Mouse (Mus musculus) liver, embryonic 14.5 days (tissue): ENCODE data around the gene Ranbp9. TPM values are rescaled to one million over a fixed set of nuclear protein-coding genes. Genes with fewer than 3 reads are reported as not detected.

ENCODE experiments used
- ATAC-seq: fragments of 200-750 bp; cut with Nextera tagmentation; 2 replicates; pipeline ENCODE4 v1.8.0; 2017; ENCODE audit warnings: moderate number of reproducible peaks, mild to moderate bottlenecking, moderate library complexity; ENCODE audit not compliant: insufficient read depth
- DNase-seq, 3 experiments: peaks; one replicate each; pipeline ENCODE4 v3.0.0-alpha.2; 2012 to 2013; ENCODE audit warnings: low read depth in 3 of 3, low spot score in 3 of 3
- H3K27ac ChIP-seq: fragments of 300-500 bp; sonication (generic); 2 replicates; pipeline ENCODE4 v1.5.1; 2014; ENCODE audit warnings: moderate library complexity, mild to moderate bottlenecking, control low read depth, inconsistent platforms
- H3K27me3 ChIP-seq: fragments of 300-500 bp; sonication (generic); 2 replicates; pipeline ENCODE4 v1.6.1; 2014; ENCODE audit warnings: mild to moderate bottlenecking, low read length, moderate library complexity; ENCODE audit not compliant: control insufficient read depth, insufficient read depth
- H3K36me3 ChIP-seq: fragments of 300-500 bp; sonication (generic); replicated peaks from 2 replicates; pipeline ENCODE4 v1.6.1; 2014; ENCODE audit warnings: low read depth; ENCODE audit not compliant: control insufficient read depth, insufficient read depth
- H3K4me1 ChIP-seq, 2 experiments: fragments of 200-500 bp in 1 of 2; fragments of 300-500 bp in 1 of 2; sonication (generic) in 1 of 2; replicated peaks; 2 replicates each; pipeline ENCODE4 v1.6.1; 2012 to 2014; ENCODE audit warnings: antibody characterized with exemption in 1 of 2, inconsistent platforms in 1 of 2, low read length in 1 of 2; ENCODE audit not compliant: control insufficient read depth in 2 of 2, insufficient read depth in 2 of 2
- H3K4me2 ChIP-seq: fragments of 300-500 bp; sonication (generic); 2 replicates; pipeline ENCODE4 v1.6.1; 2014; ENCODE audit warnings: low read depth, mild to moderate bottlenecking, control low read depth, moderate library complexity
- H3K4me3 ChIP-seq, 2 experiments: fragments of 200-500 bp in 1 of 2; fragments of 300-500 bp in 1 of 2; sonication (generic) in 1 of 2; 2 replicates each; pipeline ENCODE4 v1.5.1; 2012 to 2014; ENCODE audit warnings: low read depth in 2 of 2, low read length in 2 of 2, mild to moderate bottlenecking in 2 of 2, control low read depth in 1 of 2, inconsistent platforms in 1 of 2, moderate library complexity in 1 of 2; ENCODE audit not compliant: insufficient read depth in 1 of 2
- H3K9ac ChIP-seq: fragments of 300-500 bp; sonication (generic); replicated peaks from 2 replicates; pipeline ENCODE4 v1.6.1; 2014; ENCODE audit warnings: mild to moderate bottlenecking, control low read depth, moderate library complexity
- H3K9me3 ChIP-seq: fragments of 300-500 bp; sonication (generic); 2 replicates; pipeline ENCODE4 v1.6.1; 2016; ENCODE audit warnings: low read length, mixed read lengths; ENCODE audit not compliant: control insufficient read depth
- CTCF ChIP-seq: IDR thresholded peaks from 2 replicates; pipeline ENCODE4 v1.5.1; 2016; ENCODE audit warnings: antibody characterized with exemption, low read depth, control low read depth
- EP300 ChIP-seq: IDR thresholded peaks from 2 replicates; pipeline ENCODE4 v1.6.1; 2016; ENCODE audit warnings: antibody characterized with exemption, low read depth
- WGBS: fragments of 180-500 bp; shearing (Covaris S2); extraction: QIAGEN DNeasy Blood & Tissue Kit; methylation state at CpG from one replicate; pipeline ENCODE4 v1.1.7; 2014; ENCODE audit not compliant: insufficient replicate concordance; 5-methylcytosine and 5-hydroxymethylcytosine counted together
- polyA plus RNA-seq, 2 experiments: library from polyadenylated mRNA; depleted of rRNA in 1 of 2; stranded (reverse) in 1 of 2; unstranded in 1 of 2; fragments of >200 nt; fragmentation: Nextera tagmentation in 1 of 2; extraction: Ambion mirVana in 1 of 2; gene quantifications; 2 replicates each; pipeline versions ENCODE4 v1.2.1 to v1.2.3; 2012 to 2014

Ranbp9 gene
- polyA plus RNA-seq, 2 experiments = 3.6 to 7.2 TPM

DNA sequence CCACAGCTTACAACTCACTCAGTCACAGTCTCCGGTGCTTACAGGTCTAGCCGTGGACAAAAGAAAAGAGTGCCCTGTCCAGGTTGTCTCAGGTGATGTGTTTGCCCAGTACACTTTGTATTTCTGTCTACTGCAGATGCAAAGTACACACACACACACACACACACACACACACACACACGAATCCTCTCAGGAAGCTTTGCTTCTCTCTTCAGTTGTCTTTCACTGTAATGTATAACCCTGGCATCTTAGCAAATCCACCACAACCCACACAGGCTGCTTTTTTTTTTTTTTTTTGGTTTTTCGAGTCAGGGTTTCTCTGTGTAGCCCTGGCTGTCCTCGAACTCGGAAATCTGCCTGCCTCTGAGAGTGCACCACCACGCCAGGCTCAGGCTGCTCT, 26.7 kb downstream of the Ranbp9 start:
- H3K4me2 ChIP-seq = no peak overlapping the region
- 42% methylated on average over 7 of the region's 7 CpGs for WGBS
- no peaks in the 10 kb centered on the region for H3K27me3 ChIP-seq
- no peak overlapping the region for H3K27ac ChIP-seq
- no peak overlapping the region for H3K4me3 ChIP-seq
- H3K4me1 ChIP-seq = peaks cover 0 to 18% of the 10 kb centered on the region in 2 experiments; a peak in 2 of 4 replicates
- DNase-seq = no peak
- H3K9me3 ChIP-seq = no peaks in the 10 kb centered on the region
- no peak for TF ChIP-seq CTCF
- no peak for TF ChIP-seq EP300
- H3K36me3 ChIP-seq = no peaks in the 10 kb centered on the region
- no peak for ATAC-seq
- H3K9ac ChIP-seq = no peak overlapping the region

GRCm38 (mm10) chr13:43452843-43453605, 28.1 kb downstream of the Ranbp9 start:
- Histone ChIP-seq H3K36me3 (no peaks in the 10 kb centered on the region), H3K4me3 (no peak overlapping the region), H3K27me3 (no peaks in the 10 kb centered on the region), H3K9me3 (no peaks in the 10 kb centered on the region), H3K4me2 (no peak overlapping the region), H3K9ac (no peak overlapping the region), H3K27ac (no peak overlapping the region), H3K4me1 (peaks cover 0 to 18% of the 10 kb centered on the region in 2 experiments; a peak in 2 of 4 replicates)
- 20% methylated on average over 7 of the region's 7 CpGs for WGBS
- TF ChIP-seq CTCF (no peak), EP300 (no peak)
- DNase-seq (no peak), ATAC-seq (no peak)

DNA sequence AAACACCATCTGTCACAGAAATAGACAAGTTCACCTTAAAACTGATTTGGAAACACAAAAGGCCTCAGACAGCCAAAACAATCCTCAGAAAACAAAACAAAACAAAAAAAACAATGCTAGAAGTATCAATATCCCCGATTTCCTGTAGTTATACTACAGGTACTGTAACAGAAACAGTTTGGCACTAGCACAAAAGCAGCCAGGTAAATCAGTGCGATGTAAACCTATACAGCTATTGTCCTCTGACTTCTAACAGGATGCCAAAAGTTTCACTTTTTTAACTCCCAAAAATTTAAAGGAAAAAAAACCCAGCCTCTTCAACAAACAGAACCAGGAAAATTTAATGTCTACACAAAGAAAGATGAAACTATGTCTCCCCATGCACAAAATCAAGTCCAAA, 28.9 kb downstream of the Ranbp9 start:
- ATAC-seq = no peak
- Histone ChIP-seq H3K36me3 (no peaks in the 10 kb centered on the region), H3K4me3 (no peak overlapping the region), H3K27ac (no peak overlapping the region), H3K4me1 (peaks cover 0 to 18% of the 10 kb centered on the region in 2 experiments; a peak in 2 of 4 replicates), H3K9me3 (no peaks in the 10 kb centered on the region), H3K27me3 (no peaks in the 10 kb centered on the region), H3K9ac (no peak overlapping the region), H3K4me2 (no peak overlapping the region)
- TF ChIP-seq EP300 = no peak
- TF ChIP-seq CTCF = no peak
- DNase-seq = no peak
- 68% methylated on average over 2 of the region's 2 CpGs for WGBS

DNA sequence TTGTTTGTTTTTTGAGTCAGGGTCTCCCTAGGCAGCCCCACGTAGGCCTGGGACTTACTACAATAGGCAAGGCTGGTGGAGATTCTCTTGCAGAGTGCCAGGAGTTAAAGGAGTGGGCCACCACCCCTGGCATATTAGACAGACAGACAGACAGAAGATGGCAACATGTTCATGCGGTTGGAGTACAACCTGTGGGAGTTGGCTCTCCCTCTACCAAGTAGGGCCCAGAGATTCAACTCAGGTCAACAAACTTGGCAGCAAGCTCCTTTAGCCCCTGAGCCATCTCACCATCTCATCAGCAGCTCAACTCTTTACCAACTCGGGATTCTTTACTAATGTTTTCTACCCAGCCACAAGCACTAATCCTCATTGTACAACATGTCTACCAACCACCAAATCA, 30.4 kb downstream of the Ranbp9 start:
- H3K4me2 ChIP-seq = no peak overlapping the region
- H3K36me3 ChIP-seq = no peaks in the 10 kb centered on the region
- H3K27me3 ChIP-seq = no peaks in the 10 kb centered on the region
- H3K27ac ChIP-seq = no peak overlapping the region
- DNase-seq = no peak
- H3K9ac ChIP-seq = no peak overlapping the region
- no peak for ATAC-seq
- H3K4me3 ChIP-seq = no peak overlapping the region
- 70% methylated on average over 3 of the region's 3 CpGs for WGBS
- TF ChIP-seq EP300 (no peak), CTCF (no peak)
- peaks cover 0 to 16% of the 10 kb centered on the region in 2 experiments; a peak in 2 of 4 replicates for H3K4me1 ChIP-seq
- H3K9me3 ChIP-seq = no peaks in the 10 kb centered on the region

DNA sequence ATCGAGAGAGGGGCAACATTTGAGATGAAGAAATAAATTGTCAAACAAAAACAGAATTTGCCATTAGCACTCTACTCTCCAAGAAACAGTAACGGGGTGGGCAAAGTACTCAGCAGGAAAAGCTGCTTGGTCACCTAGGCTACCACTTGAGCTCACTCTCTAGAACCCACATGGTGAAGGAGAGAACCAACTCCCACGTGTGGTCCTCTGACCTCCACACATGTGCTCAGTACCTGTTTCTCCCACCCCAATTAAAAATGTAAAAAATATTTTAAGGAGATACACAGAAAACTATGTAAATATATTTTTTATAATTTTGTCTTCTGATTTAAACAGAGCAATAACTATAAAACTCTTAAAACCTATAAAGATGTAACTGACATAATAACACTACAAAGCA, 33.4 kb downstream of the Ranbp9 start:
- Histone ChIP-seq H3K9me3 (no peaks in the 10 kb centered on the region), H3K4me2 (no peak overlapping the region), H3K4me1 (peaks cover 0 to 2% of the 10 kb centered on the region in 2 experiments; a peak in 2 of 4 replicates), H3K9ac (no peak overlapping the region), H3K4me3 (no peak overlapping the region), H3K27me3 (no peaks in the 10 kb centered on the region), H3K27ac (no peak overlapping the region), H3K36me3 (no peaks in the 10 kb centered on the region)
- no peak for ATAC-seq
- no peak for DNase-seq
- TF ChIP-seq EP300 = no peak
- no peak for TF ChIP-seq CTCF
- 50% methylated on average over 3 of the region's 3 CpGs for WGBS
